Mouse (Mus musculus) gastrocnemius, postnatal 4 days (tissue): ENCODE data around the gene Slc18b1. TPM values are rescaled to one million over a fixed set of nuclear protein-coding genes. Genes with fewer than 3 reads are reported as not detected.

Experiments used
- DNase-seq, 2 experiments: peaks; one replicate each; pipeline ENCODE4 v3.0.0; 2021 to 2022; ENCODE audit warnings: low spot score in 2 of 2, mixed read lengths in 2 of 2
- total RNA-seq, 2 experiments: library from RNA; stranded (reverse); gene quantifications; 2 replicates each; pipeline ENCODE4 v1.2.3; 2021

Gene Slc18b1
- total RNA-seq, 2 experiments from 2014 or later = 17.1 to 20.8 TPM

- DNase-seq = no peak
These were observed 7.9 kb downstream of the Slc18b1 start for GRCm38 (mm10) chr10:23804665-23805064.

GRCm38 (mm10) chr10:23806201-23806600, 9.4 kb downstream of the Slc18b1 start:
- no peak for DNase-seq

GRCm38 (mm10) chr10:23811635-23812437, 15.1 kb downstream of the Slc18b1 start:
- peak; percentile 39 to 66 for DNase-seq

- DNase-seq = no peak
These were observed 15.6 kb downstream of the Slc18b1 start for GRCm38 (mm10) chr10:23812438-23812759.

- no peak for DNase-seq
These were observed 16.3 kb downstream of the Slc18b1 start for GRCm38 (mm10) chr10:23812852-23813766.

- peak; percentile 46 to 71 for DNase-seq
These were observed 18.4 kb downstream of the Slc18b1 start for GRCm38 (mm10) chr10:23815168-23815567.

- DNase-seq = no peak
These were observed 19.5 kb downstream of the Slc18b1 start for GRCm38 (mm10) chr10:23816241-23816640.

GRCm38 (mm10) chr10:23826516-23826915, 29.7 kb downstream of the Slc18b1 start:
- no peak for DNase-seq

- no peak for DNase-seq
These were observed 39.5 kb downstream of the Slc18b1 start for GRCm38 (mm10) chr10:23836003-23836964.

- no peak for DNase-seq
These were observed 40.3 kb downstream of the Slc18b1 start for GRCm38 (mm10) chr10:23837115-23837514.

GRCm38 (mm10) chr10:23838910-23839309, 42.1 kb downstream of the Slc18b1 start:
- no peak for DNase-seq

GRCm38 (mm10) chr10:23839368-23839767, 42.6 kb downstream of the Slc18b1 start:
- no peak for DNase-seq

GRCm38 (mm10) chr10:23840496-23840895, 43.7 kb downstream of the Slc18b1 start:
- no peak for DNase-seq

GRCm38 (mm10) chr10:23851228-23851912, 54.6 kb downstream of the Slc18b1 start, which contains the start of gene Vnn3:
Gene Vnn3, plus strand, starts transcription at chr10:23851462.
- no peak for DNase-seq

GRCm38 (mm10) chr10:23852096-23852495, 55.3 kb downstream of the Slc18b1 start:
- no peak for DNase-seq

- DNase-seq = no peak
These were observed 67.9 kb downstream of the Slc18b1 start for GRCm38 (mm10) chr10:23864362-23865312.
